10 mouse cellular contexts compared by ENCODE assay signal in genomic region chr11:111067787-111068186, GRCm38 (mm10). TPM values are rescaled to one million over a fixed set of nuclear protein-coding genes. Genes with fewer than 3 reads are reported as not detected.
DNase-seq lines count a peak whose midpoint lies in the region; ATAC-seq and TF ChIP-seq lines count a peak whose summit lies in the region.
"Had no signal": no experiment of that assay in that cellular context is flagged by ENCODE, and none has a peak within 500 bp of the region (broad histone marks: within the 10 kb centered on the region; RNA-seq: fewer than 3 reads in every experiment).

No protein-coding gene starts in this region.

- intact Hi-C loops in heart, adult 2 months (cut with DNase I), result loop anchor here (5.0 to 10.0 kb wide), 4 partner anchors 45 to 495 kb away; no protein-coding TSS in a partner anchor
- intact Hi-C loops in gastrocnemius, postnatal 36 days (cut with DNase I), result loop anchor here (10.0 kb wide), 2 partner anchors 377 to 457 kb away; no protein-coding TSS in a partner anchor
- intact Hi-C loops in gastrocnemius, postnatal 14 days (cut with DNase I; ENCODE audit: low total_unique reads), result loop anchor here (10.0 kb wide), 1 partner anchor 377 kb away; no protein-coding TSS in a partner anchor

- H3K36me3 ChIP-seq in heart, adult 2 months (ENCODE audit: control insufficient read depth, insufficient read depth, low read length), result peaks cover 6% of the 10 kb centered on the region
- no peaks in the 10 kb centered on the region for H3K36me3 ChIP-seq in midbrain, embryonic 11.5 days (ENCODE audit: control insufficient read depth, insufficient read depth, low read length)
- H3K36me3 ChIP-seq in midbrain, embryonic 10.5 days, result peaks cover 8% of the 10 kb centered on the region
- peaks cover 12% of the 10 kb centered on the region for H3K36me3 ChIP-seq in limb, embryonic 10.5 days
- no peaks in the 10 kb centered on the region for H3K36me3 ChIP-seq in stomach, embryonic 16.5 days (ENCODE audit: control insufficient read depth, insufficient read depth, low read length)
- H3K36me3 ChIP-seq: liver, embryonic 13.5 days had no signal

- ATAC-seq in midbrain, embryonic 11.5 days (ENCODE audit: low FRiP score), result no peak
- ATAC-seq in stomach, embryonic 16.5 days (ENCODE audit: insufficient read depth, low FRiP score), result no peak

- H3K27ac ChIP-seq in heart, adult 2 months, result peak overlapping the region; percentile 89
- no peak overlapping the region for H3K27ac ChIP-seq in midbrain, embryonic 11.5 days (ENCODE audit: low read depth, low read length)
- H3K27ac ChIP-seq in midbrain, embryonic 10.5 days (replicated peaks), result no peak overlapping the region
- H3K27ac ChIP-seq in limb, embryonic 10.5 days, result no peak overlapping the region
- no peak overlapping the region for H3K27ac ChIP-seq in stomach, embryonic 16.5 days (ENCODE audit: low read length)
- H3K27ac ChIP-seq: liver, embryonic 13.5 days had no signal

- DNase-seq in heart, adult 2 months, result peak in 1 of 2 experiments; percentile 23
- no peak for DNase-seq in heart, adult 18-20 months
- peak; percentile 62 for DNase-seq in midbrain, embryonic 11.5 days (ENCODE audit: low spot score, missing footprints)
- no peak for DNase-seq in midbrain, embryonic 10.5 days (ENCODE audit: low spot score)
- no peak for DNase-seq in limb, embryonic 10.5 days (ENCODE audit: low spot score)
- no peak for DNase-seq in gastrocnemius, postnatal 36 days
- DNase-seq in gastrocnemius, postnatal 14 days, result no peak
- DNase-seq: kidney, adult 18-20 months; liver, embryonic 13.5 days had no signal

- 43% methylated on average over 3 of the region's 3 CpGs for WGBS in heart, adult 2 months
- WGBS in midbrain, embryonic 11.5 days, result 64% methylated on average over 3 of the region's 3 CpGs
- WGBS in midbrain, embryonic 10.5 days, result 81% methylated on average over 3 of the region's 3 CpGs
- WGBS in limb, embryonic 10.5 days, result 70% methylated on average over 3 of the region's 3 CpGs
- WGBS in stomach, embryonic 16.5 days, result 62% methylated on average over 3 of the region's 3 CpGs

- no peak overlapping the region for H3K9ac ChIP-seq in heart, adult 2 months (ENCODE audit: low read depth, low read length)
- no peak overlapping the region for H3K9ac ChIP-seq in midbrain, embryonic 11.5 days (ENCODE audit: low read length)
- no peak overlapping the region for H3K9ac ChIP-seq in stomach, embryonic 16.5 days (ENCODE audit: low read length)
- H3K9ac ChIP-seq: liver, embryonic 13.5 days had no signal

- peak; percentile 32; the same call in 1 of the 2 replicates for TF ChIP-seq POLR2A in heart, adult 2 months (IDR thresholded peaks at IDR 0.05; ENCODE audit: insufficient read depth, low read depth, low read length)

- no peaks in the 10 kb centered on the region for H3K9me3 ChIP-seq in midbrain, embryonic 11.5 days (ENCODE audit: control insufficient read depth, low read length)
- no peaks in the 10 kb centered on the region for H3K9me3 ChIP-seq in midbrain, embryonic 10.5 days (replicated peaks)
- H3K9me3 ChIP-seq in limb, embryonic 10.5 days (replicated peaks), result no peaks in the 10 kb centered on the region
- no peaks in the 10 kb centered on the region for H3K9me3 ChIP-seq in stomach, embryonic 16.5 days (replicated peaks; ENCODE audit: control insufficient read depth, low read length)
- H3K9me3 ChIP-seq: liver, embryonic 13.5 days had no signal

- peak overlapping the region; percentile 63 for H3K4me3 ChIP-seq in heart, adult 2 months
- no peak overlapping the region for H3K4me3 ChIP-seq in midbrain, embryonic 11.5 days (ENCODE audit: low read depth, low read length)
- no peak overlapping the region for H3K4me3 ChIP-seq in midbrain, embryonic 10.5 days
- H3K4me3 ChIP-seq in limb, embryonic 10.5 days, result 0 out of 2 replicates have a peak overlapping the region, but pooled peaks have one; percentile 15
- H3K4me3 ChIP-seq in stomach, embryonic 16.5 days (replicated peaks; ENCODE audit: low read length), result 0 out of 2 replicates have a peak overlapping the region, but pooled peaks have one; percentile 1
- H3K4me3 ChIP-seq: liver, embryonic 13.5 days had no signal

- no peaks in the 10 kb centered on the region for H3K79me2 ChIP-seq in heart, adult 2 months (replicated peaks; ENCODE audit: control insufficient read depth, insufficient read depth, low read length)

- TF ChIP-seq EP300 in heart, adult 2 months (IDR thresholded peaks at IDR 0.05; ENCODE audit: insufficient read depth, low read depth, low read length), result no peak

- TF ChIP-seq CTCF in heart, adult 2 months (IDR thresholded peaks at IDR 0.05), result no peak

- no peaks in the 10 kb centered on the region for H3K27me3 ChIP-seq in heart, adult 2 months (ENCODE audit: control insufficient read depth, insufficient read depth, low read length)
- peaks cover 6% of the 10 kb centered on the region for H3K27me3 ChIP-seq in midbrain, embryonic 11.5 days (ENCODE audit: control insufficient read depth, insufficient read depth, low read length)
- peaks cover 15% of the 10 kb centered on the region for H3K27me3 ChIP-seq in midbrain, embryonic 10.5 days (ENCODE audit: low read depth, poor library complexity, severe bottlenecking)
- peaks cover 9% of the 10 kb centered on the region for H3K27me3 ChIP-seq in limb, embryonic 10.5 days (ENCODE audit: low read depth, poor library complexity, severe bottlenecking)
- no peaks in the 10 kb centered on the region for H3K27me3 ChIP-seq in stomach, embryonic 16.5 days (ENCODE audit: control insufficient read depth, insufficient read depth, low read length)

- peaks cover 3% of the 10 kb centered on the region; the same call in 1 of the 2 replicates for H3K4me1 ChIP-seq in heart, adult 2 months (ENCODE audit: control insufficient read depth, insufficient read depth, low read length)
- no peaks in the 10 kb centered on the region; the same call in 1 of the 2 replicates for H3K4me1 ChIP-seq in midbrain, embryonic 11.5 days (ENCODE audit: control insufficient read depth, insufficient read depth, low read length)
- H3K4me1 ChIP-seq in midbrain, embryonic 10.5 days, result peaks cover 28% of the 10 kb centered on the region
- H3K4me1 ChIP-seq in limb, embryonic 10.5 days, result peaks cover 21% of the 10 kb centered on the region
- H3K4me1 ChIP-seq in stomach, embryonic 16.5 days (ENCODE audit: control insufficient read depth, insufficient read depth, low read length), result peaks cover 3% of the 10 kb centered on the region; the same call in 1 of the 2 replicates

- H3K4me2 ChIP-seq in midbrain, embryonic 11.5 days, result no peak overlapping the region
- peak overlapping the region; percentile 98 for H3K4me2 ChIP-seq in stomach, embryonic 16.5 days (ENCODE audit: low read depth, low read length)
- H3K4me2 ChIP-seq: liver, embryonic 13.5 days had no signal

RNA-seq across cellular contexts. Expression of gene Kcnj2, which starts 1.8 kb away (rescaled TPM):
- 10 to 100 TPM; 25.0 to 48.7 TPM for total RNA-seq in heart, adult 2 months (2021)
- 10.1 and 25.8 TPM in 2 replicates for polyA plus RNA-seq in heart, adult 2 months (2012; rRNA removed)
- total RNA-seq in heart, adult 18-20 months (2021), result 10 to 100 TPM; 20.5 to 22.1 TPM
- polyA plus RNA-seq in midbrain, embryonic 11.5 days (2014; fragmentation: Nextera tagmentation; extraction: Ambion mirVana), result 0.50 and 0.51 TPM in 2 replicates
- 0.65 and 0.94 TPM in 2 replicates for polyA plus RNA-seq in midbrain, embryonic 10.5 days (2016; fragmentation: Nextera tagmentation; extraction: Ambion mirVana)
- 1.2 and 2.5 TPM in 2 replicates for polyA plus RNA-seq in limb, embryonic 10.5 days (2016; fragmentation: Nextera tagmentation; extraction: Ambion mirVana)
- polyA plus RNA-seq in stomach, embryonic 16.5 days (2015; fragmentation: Nextera tagmentation; extraction: Ambion mirVana), result 1.1 and 1.2 TPM in 2 replicates
- 10 to 100 TPM; 29.8 to 46.5 TPM for total RNA-seq in gastrocnemius, postnatal 36 days (2021)
- 10 to 100 TPM; 31.6 to 32.4 TPM for total RNA-seq in gastrocnemius, postnatal 14 days (2021)

Comparison
In these comparisons a context has a peak if more than half of its experiments do, and no peak if none do; other contexts are left out.
1. H3K4me3 ChIP-seq: peak in heart, adult 2 months (single experiment), limb, embryonic 10.5 days (single experiment) and stomach, embryonic 16.5 days (single experiment); none in midbrain, embryonic 11.5 days (single experiment) and midbrain, embryonic 10.5 days (single experiment).